Mouse (Mus musculus) liver, embryonic 14.5 days (tissue): ENCODE results near the gene 4632433K11Rik. TPM values are rescaled to one million over a fixed set of nuclear protein-coding genes. Genes with fewer than 3 reads are reported as not detected.

Experiments used
- ATAC-seq: fragments of 200-750 bp; cut with Nextera tagmentation; 2 replicates; pipeline ENCODE4 v1.8.0; 2017; ENCODE audit warnings: moderate number of reproducible peaks, mild to moderate bottlenecking, moderate library complexity; ENCODE audit not compliant: insufficient read depth
- DNase-seq, 3 experiments: peaks; one replicate each; pipeline ENCODE4 v3.0.0-alpha.2; 2012 to 2013; ENCODE audit warnings: low read depth in 3 of 3, low spot score in 3 of 3
- H3K27ac ChIP-seq: fragments of 300-500 bp; sonication (generic); 2 replicates; pipeline ENCODE4 v1.5.1; 2014; ENCODE audit warnings: moderate library complexity, mild to moderate bottlenecking, control low read depth, inconsistent platforms
- H3K27me3 ChIP-seq: fragments of 300-500 bp; sonication (generic); 2 replicates; pipeline ENCODE4 v1.6.1; 2014; ENCODE audit warnings: mild to moderate bottlenecking, low read length, moderate library complexity; ENCODE audit not compliant: control insufficient read depth, insufficient read depth
- H3K36me3 ChIP-seq: fragments of 300-500 bp; sonication (generic); replicated peaks from 2 replicates; pipeline ENCODE4 v1.6.1; 2014; ENCODE audit warnings: low read depth; ENCODE audit not compliant: control insufficient read depth, insufficient read depth
- H3K4me1 ChIP-seq, 2 experiments: fragments of 200-500 bp in 1 of 2; fragments of 300-500 bp in 1 of 2; sonication (generic) in 1 of 2; replicated peaks; 2 replicates each; pipeline ENCODE4 v1.6.1; 2012 to 2014; ENCODE audit warnings: antibody characterized with exemption in 1 of 2, inconsistent platforms in 1 of 2, low read length in 1 of 2; ENCODE audit not compliant: control insufficient read depth in 2 of 2, insufficient read depth in 2 of 2
- H3K4me2 ChIP-seq: fragments of 300-500 bp; sonication (generic); 2 replicates; pipeline ENCODE4 v1.6.1; 2014; ENCODE audit warnings: low read depth, mild to moderate bottlenecking, control low read depth, moderate library complexity
- H3K4me3 ChIP-seq, 2 experiments: fragments of 200-500 bp in 1 of 2; fragments of 300-500 bp in 1 of 2; sonication (generic) in 1 of 2; 2 replicates each; pipeline ENCODE4 v1.5.1; 2012 to 2014; ENCODE audit warnings: low read depth in 2 of 2, low read length in 2 of 2, mild to moderate bottlenecking in 2 of 2, control low read depth in 1 of 2, inconsistent platforms in 1 of 2, moderate library complexity in 1 of 2; ENCODE audit not compliant: insufficient read depth in 1 of 2
- H3K9ac ChIP-seq: fragments of 300-500 bp; sonication (generic); replicated peaks from 2 replicates; pipeline ENCODE4 v1.6.1; 2014; ENCODE audit warnings: mild to moderate bottlenecking, control low read depth, moderate library complexity
- H3K9me3 ChIP-seq: fragments of 300-500 bp; sonication (generic); 2 replicates; pipeline ENCODE4 v1.6.1; 2016; ENCODE audit warnings: low read length, mixed read lengths; ENCODE audit not compliant: control insufficient read depth
- CTCF ChIP-seq: IDR thresholded peaks from 2 replicates; pipeline ENCODE4 v1.5.1; 2016; ENCODE audit warnings: antibody characterized with exemption, low read depth, control low read depth
- EP300 ChIP-seq: IDR thresholded peaks from 2 replicates; pipeline ENCODE4 v1.6.1; 2016; ENCODE audit warnings: antibody characterized with exemption, low read depth
- WGBS: fragments of 180-500 bp; shearing (Covaris S2); extraction: QIAGEN DNeasy Blood & Tissue Kit; methylation state at CpG from one replicate; pipeline ENCODE4 v1.1.7; 2014; ENCODE audit not compliant: insufficient replicate concordance; 5-methylcytosine and 5-hydroxymethylcytosine counted together
- polyA plus RNA-seq, 2 experiments: library from polyadenylated mRNA; depleted of rRNA in 1 of 2; stranded (reverse) in 1 of 2; unstranded in 1 of 2; fragments of >200 nt; fragmentation: Nextera tagmentation in 1 of 2; extraction: Ambion mirVana in 1 of 2; gene quantifications; 2 replicates each; pipeline versions ENCODE4 v1.2.1 to v1.2.3; 2012 to 2014

Gene 4632433K11Rik
- polyA plus RNA-seq, 2 experiments: not detected

DNA sequence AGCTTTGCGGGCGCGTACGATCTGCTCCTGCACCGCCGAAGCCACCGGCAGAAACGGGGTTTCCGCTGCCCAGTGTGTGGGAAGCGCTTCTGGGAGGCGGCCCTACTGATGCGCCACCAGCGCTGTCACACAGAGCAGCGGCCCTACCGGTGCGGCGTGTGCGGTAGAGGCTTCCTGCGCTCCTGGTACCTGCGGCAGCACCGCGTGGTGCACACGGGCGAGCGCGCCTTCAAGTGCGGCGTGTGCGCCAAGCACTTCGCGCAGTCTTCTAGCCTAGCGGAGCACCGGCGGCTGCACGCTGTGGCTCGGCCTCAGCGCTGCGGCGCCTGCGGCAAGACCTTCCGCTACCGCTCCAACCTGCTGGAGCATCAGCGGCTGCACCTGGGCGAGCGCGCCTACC lies 2.4 kb upstream of the 4632433K11Rik start:
- DNase-seq (no peak), ATAC-seq (no peak)
- TF ChIP-seq CTCF: no peak
- no peak for TF ChIP-seq EP300
- no peak overlapping the region for H3K4me3 ChIP-seq
- H3K27ac ChIP-seq: no peak overlapping the region
- H3K27me3 ChIP-seq: no peaks in the 10 kb centered on the region
- no peak overlapping the region for H3K4me2 ChIP-seq
- H3K4me1 ChIP-seq: no peaks in the 10 kb centered on the region
- H3K36me3 ChIP-seq: peaks cover 32% of the 10 kb centered on the region
- WGBS: 91% methylated on average over 46 of the region's 46 CpGs
- H3K9ac ChIP-seq: no peak overlapping the region
- peaks cover 20% of the 10 kb centered on the region for H3K9me3 ChIP-seq

DNA sequence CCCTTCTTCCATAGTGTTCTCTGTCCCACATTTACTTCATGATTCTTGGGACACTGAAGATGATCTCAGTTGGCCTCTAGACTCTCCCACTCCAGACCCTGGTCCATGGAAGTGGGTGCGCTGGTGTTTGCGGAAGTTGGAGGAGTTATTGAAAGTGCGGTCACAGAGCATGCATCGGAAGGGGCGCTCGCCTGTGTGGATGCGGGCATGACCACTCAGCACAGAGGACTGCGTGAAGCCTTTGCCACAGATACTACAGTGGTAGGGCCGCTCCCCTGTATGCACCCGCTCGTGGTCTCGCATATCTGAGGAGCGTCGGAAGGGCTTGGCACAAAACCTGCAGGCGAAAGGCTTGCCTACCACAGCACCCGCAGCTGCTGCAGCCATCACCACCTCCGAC lies 1.7 kb downstream of the 4632433K11Rik start:
- WGBS: 91% methylated on average over 17 of the region's 17 CpGs
- peaks cover 17% of the 10 kb centered on the region for H3K36me3 ChIP-seq
- no peaks in the 10 kb centered on the region for H3K27me3 ChIP-seq

DNA sequence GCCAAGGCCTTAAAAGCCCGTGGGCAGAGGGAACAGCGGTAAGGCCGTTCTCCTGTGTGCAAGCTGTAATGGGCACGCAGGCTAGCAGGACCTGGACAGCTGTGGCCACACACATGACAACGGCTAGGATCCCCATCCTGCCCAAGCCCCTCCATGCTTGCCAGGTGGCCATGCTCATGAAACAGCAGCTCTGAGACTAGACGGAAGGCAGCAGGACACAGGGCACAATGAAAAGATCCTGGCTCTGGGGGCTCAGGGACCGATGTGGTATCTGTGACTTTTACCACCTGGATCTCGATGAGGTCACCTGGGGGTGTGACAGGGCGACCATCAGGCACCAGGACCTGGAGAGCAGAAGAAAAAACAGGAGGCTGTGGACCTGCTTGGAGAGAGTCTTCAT lies 2.2 kb downstream of the 4632433K11Rik start:
- H3K4me1 ChIP-seq: peaks cover 9 to 17% of the 10 kb centered on the region in 2 experiments
- no peaks in the 10 kb centered on the region for H3K27me3 ChIP-seq
- WGBS: 76% methylated on average over 9 of the region's 9 CpGs
- no peak for DNase-seq
- peaks cover 12% of the 10 kb centered on the region for H3K36me3 ChIP-seq
- no peak for TF ChIP-seq CTCF
- no peak for TF ChIP-seq EP300
- peaks cover 5% of the 10 kb centered on the region for H3K9me3 ChIP-seq
- no peak overlapping the region for H3K4me2 ChIP-seq
- H3K27ac ChIP-seq: no peak overlapping the region
- H3K9ac ChIP-seq: no peak overlapping the region
- H3K4me3 ChIP-seq: no peak overlapping the region
- ATAC-seq: no peak

More for the DNA sequence above, 1.7 kb downstream of the 4632433K11Rik start:
- no peak overlapping the region for H3K4me2 ChIP-seq
- DNase-seq: no peak
- no peak for ATAC-seq
- peaks cover 9 to 17% of the 10 kb centered on the region in 2 experiments for H3K4me1 ChIP-seq
- no peak overlapping the region for H3K4me3 ChIP-seq
- no peak overlapping the region for H3K27ac ChIP-seq
- TF ChIP-seq CTCF (no peak), EP300 (no peak)
- no peak overlapping the region for H3K9ac ChIP-seq
- peaks cover 10% of the 10 kb centered on the region for H3K9me3 ChIP-seq

DNA sequence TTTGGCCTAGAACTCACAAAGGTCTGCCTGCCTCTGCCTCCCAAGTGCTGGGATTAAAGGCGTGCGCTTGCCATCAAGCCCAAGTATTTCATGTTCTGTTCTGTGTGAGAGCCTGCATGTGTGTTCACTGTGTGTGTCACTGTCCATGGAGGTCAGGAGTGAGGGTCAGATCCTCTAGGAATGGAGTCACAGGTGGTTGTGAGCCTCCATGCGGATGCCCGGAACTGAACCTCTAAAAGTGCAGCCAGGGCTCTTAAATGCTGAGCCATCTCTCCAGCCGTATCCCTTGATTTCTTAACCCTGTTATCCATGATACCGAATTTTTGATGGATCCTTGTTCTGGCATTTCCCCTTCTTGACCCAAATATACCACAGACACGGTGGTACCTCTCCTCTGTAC lies 3.1 kb downstream of the 4632433K11Rik start:
- peaks cover 3% of the 10 kb centered on the region for H3K36me3 ChIP-seq
- DNase-seq (no peak), ATAC-seq (no peak)
- H3K27ac ChIP-seq: no peak overlapping the region
- no peak overlapping the region for H3K4me3 ChIP-seq
- H3K4me2 ChIP-seq: no peak overlapping the region
- no peaks in the 10 kb centered on the region for H3K27me3 ChIP-seq
- no peak overlapping the region for H3K9ac ChIP-seq
- 83% methylated on average over 7 of the region's 7 CpGs for WGBS
- TF ChIP-seq EP300: no peak
- no peak for TF ChIP-seq CTCF
- H3K9me3 ChIP-seq: no peaks in the 10 kb centered on the region
- H3K4me1 ChIP-seq: peaks cover 9 to 17% of the 10 kb centered on the region in 2 experiments

DNA sequence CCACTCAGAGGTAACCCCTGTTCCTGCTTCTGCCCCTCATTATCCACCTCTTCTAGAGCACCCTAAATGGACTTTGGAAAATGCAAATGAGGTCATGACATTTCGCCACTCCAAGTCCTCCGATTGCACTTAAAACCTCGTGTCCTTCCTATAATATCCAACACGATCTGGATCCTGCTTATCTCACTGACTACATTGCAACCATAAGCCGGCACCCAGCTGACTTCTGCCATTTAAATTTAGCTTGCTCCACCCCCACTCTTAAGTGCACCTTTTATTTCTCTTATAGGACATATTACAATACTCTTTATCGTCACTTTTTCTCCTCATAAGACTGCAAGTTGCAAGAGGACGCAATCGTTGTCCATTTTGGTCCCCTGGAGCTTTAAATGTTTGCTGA lies 3.5 kb downstream of the 4632433K11Rik start:
- 64% methylated on average over 8 of the region's 8 CpGs for WGBS

More for the DNA sequence above, 3.5 kb downstream of the 4632433K11Rik start:
- DNase-seq (no peak), ATAC-seq (no peak)
- Histone ChIP-seq H3K27me3 (no peaks in the 10 kb centered on the region), H3K4me1 (peaks cover 9 to 17% of the 10 kb centered on the region in 2 experiments), H3K27ac (peak overlapping the region; percentile 84), H3K36me3 (no peaks in the 10 kb centered on the region), H3K4me2 (peak overlapping the region; percentile 57), H3K9ac (no peak overlapping the region), H3K9me3 (no peaks in the 10 kb centered on the region), H3K4me3 (peak overlapping the region in 1 of 2 experiments; percentile 85; a peak in 1 of 4 replicates)
- TF ChIP-seq EP300 (no peak), CTCF (no peak)
